Mouse (Mus musculus): ENCODE measurements around the gene Izumo1.

Gene Izumo1

DNA sequence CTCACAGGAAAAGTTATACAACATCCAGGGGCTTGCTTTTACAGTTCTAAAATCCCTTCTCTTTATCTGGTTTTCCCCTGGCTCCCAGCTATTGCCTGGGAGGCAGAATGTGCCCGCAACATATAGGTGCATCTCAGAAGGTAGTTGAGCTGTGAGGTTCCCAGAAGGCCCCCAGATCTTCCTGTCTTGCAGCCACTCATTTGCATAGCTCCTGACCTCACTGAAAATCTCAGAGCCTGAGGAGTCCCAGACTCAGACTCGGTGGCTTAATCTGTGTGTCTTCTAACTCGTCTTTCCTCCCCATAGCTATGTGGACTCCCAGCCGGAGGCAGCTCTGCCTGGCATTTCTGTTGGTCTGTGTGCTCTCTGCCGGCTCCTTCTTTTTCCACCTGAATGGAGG, 3.3 kb upstream of the Izumo1 start:
- DNase-seq (ENCODE audit: low read depth, low spot score): no peak

DNA sequence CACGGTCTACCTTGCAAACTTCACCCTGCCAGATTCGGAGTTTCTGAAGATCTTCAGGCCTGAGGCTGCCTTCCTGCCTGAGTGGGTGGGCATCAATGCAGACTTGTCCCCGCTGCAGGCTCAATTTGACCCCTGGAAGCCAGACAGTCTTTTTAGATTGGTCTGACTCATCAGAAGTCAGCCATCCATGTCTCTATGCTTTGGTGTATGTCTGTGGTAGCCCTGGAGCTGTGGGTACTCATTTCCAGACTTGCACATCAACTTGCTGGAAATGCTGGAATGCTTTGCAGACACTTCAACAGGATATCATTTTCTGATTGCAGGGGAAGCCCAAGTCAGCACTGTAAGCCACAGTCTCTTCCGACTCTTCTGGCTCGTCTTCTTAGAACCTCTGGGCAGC, 2.0 kb upstream of the Izumo1 start:
- no peak for DNase-seq (ENCODE audit: low read depth, low spot score)

DNA sequence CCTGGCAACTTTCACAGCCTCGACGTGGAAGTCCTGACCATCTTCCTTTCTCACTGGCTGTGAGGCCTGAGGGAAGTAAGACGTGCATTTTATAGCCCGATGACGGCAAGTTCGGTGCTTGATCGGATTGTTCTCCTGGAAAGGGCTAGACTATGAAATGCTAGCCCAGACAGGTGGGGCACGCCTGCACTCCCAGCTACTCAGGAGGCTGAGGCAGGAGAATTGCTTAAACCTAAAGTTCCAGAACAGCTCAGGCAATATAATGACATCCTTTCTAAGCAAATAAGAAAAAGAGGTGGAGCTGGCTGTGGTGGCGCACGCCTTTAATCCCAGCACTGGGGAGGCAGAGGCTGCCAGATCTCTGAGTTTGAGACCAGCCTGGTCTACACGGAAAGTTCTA, 1.9 kb downstream of the Izumo1 start:
- DNase-seq (ENCODE audit: low read depth, low spot score): no peak

DNA sequence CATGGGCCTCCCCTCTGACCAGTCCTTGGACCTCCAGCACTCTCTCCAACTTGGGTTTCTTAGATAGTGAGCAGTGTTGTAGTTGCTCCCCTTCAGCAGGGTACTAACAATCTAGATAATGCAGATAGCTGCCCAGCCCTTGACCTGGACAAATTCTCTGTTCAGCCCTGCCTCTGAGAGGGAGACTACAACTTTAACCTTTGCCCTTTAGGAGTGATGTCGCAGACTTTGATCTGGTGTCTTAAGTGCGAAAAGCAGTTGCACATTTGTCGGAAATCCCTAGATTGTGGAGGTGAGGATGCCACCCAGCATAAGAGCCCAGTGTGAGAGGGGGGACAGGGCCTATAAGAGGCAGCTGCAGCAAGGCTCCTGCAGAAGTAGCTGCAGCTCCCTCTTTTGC, 3.1 kb downstream of the Izumo1 start:
- no peak for DNase-seq (ENCODE audit: low read depth, low spot score)

DNA sequence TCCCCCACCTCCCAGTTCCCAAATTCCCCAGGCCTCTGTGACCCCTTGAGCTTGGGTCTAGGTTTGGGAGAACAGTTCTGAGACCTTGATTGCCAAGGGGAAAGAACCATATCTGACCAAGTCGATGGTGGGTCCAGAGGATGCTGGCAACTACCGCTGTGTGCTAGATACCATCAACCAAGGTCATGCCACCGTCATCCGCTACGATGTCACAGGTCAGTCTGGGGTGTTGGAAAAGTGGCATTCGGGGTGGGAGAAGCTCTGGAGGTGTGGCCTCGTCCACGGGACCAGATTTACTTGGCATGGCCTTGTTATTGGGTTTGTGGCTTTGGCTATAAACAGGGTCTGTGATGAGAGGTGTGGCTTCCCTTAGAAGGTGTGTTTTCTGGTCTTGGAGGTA, 3.9 kb downstream of the Izumo1 start:
- DNase-seq (ENCODE audit: low read depth, low spot score): no peak

DNA sequence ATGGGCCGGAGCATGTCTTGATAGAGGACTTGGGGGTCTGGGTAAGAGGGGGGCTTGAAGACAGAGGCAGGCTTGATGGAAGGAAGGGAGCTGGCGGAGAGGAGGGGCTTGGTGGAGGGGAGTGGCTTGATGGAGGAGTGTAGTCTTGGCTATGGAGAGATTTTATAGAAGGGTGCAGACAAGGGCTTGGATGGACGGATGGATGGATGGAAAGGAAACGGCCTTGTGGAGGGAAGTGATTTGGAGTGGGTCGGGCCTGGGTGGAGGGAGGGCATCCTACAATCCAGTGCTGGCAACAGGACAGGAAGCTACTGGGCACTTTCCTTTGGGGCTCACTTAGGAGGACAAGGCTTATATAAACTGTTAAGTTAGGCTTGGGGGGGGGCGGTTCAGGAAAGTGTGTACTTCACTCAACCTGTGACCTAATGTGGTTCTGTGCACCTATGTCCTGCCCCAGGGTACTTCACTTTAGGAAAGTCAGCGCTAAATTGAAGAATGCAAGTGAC, 5.0 kb downstream of the Izumo1 start:
- no peak for DNase-seq (ENCODE audit: low read depth, low spot score)

DNA sequence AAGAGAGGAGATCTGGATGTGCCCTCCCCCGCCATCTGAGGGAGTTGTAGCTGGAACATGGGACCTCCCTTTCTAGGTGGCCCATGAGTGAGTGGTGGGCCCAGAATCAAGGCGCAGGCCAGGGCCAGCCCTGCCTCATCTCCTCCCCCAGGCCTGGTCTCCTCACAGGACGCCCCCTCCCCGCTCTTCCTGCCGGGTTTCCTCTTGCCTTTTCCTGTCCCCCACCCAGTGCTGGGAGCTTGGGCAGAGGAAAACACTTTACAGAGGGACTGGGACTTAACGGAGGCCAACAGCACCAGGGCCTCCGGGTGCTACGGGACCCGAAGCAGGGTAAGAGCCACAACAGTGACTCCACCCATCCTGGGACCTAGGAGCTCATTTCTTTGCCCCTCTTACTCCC, 5.7 kb downstream of the Izumo1 start, which contains the start of gene Rasip1:
Gene Rasip1 (plus strand): TSS at position 228 of the 400 bp plus-strand sequence.
- no peak for DNase-seq (ENCODE audit: low read depth, low spot score)

DNA sequence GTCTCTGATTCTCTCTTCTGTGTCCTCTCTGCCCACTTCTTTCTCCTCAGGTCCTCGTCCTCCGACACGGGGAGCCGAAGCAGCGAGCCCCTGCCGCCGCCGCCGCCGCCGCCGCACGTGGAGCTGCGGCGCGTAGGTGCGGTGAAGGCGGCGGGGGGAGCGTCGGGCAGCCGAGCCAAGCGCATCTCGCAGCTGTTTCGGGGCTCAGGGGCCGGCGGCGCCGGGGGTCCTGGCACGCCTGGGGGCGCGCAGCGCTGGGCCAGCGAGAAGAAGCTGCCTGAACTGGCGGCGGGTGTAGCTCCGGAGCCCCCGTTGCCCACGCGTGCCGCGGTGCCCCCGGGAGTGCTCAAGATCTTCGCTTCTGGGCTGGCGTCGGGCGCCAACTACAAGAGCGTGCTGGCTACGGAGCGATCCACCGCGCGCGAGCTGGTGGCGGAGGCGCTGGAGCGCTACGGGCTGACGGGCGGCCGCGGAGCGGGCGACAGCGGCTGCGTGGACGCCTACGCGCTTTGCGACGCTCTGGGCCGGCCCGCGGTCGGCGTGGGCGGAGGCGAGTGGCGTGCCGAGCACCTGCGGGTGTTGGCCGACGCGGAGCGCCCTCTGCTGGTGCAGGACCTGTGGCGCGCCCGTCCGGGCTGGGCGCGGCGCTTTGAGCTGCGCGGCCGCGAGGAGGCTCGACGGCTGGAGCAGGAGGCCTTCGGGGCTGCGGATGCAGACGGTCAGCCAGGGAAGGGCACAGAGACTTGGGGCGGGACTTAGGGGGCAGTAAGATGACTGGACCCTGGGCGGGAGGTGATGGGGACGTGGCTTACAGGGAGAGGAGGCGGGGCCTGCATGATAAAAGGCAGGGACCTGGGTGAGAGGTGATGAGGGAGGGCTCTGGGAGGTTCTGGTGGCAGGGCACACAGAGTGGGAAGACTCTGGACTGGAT, 7.0 kb downstream of the Izumo1 start:
- DNase-seq (ENCODE audit: low read depth, low spot score): peak; percentile 85

DNA sequence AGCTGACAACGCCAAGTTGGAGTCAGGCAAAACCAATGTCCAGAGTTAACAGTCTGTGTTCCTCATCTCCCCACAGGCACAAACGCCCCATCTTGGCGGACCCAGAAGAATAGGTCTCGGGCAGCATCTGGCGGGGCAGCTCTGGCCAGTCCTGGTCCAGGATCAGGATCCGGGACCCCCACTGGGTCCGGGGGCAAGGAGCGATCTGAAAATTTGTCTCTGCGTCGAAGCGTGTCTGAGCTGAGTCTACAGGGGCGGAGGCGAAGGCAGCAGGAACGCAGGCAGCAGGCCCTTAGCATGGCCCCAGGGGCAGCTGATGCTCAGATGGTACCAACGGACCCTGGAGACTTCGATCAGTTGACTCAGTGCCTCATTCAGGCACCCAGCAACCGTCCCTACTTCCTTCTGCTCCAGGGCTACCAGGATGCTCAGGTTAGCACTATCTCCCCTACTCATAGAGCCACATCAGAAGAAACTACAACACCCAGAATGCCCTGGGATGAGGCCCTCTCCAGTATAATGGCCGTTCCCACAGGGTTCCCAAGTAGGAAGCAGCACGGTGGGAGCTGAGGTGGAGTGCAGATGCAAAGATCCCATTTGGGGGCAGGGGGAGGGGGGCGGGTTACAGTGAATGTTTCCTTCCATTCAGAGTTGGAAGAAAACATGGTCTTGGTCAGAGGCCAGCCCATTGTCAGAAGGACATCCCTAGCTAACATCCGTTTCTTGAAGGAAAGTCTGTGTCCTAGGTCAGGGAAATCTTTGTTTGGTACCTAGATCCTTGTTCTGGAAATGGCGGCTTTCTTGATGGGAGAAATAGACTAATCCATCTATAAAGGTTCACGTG, 8.7 kb downstream of the Izumo1 start:
- DNase-seq (ENCODE audit: low read depth, low spot score): no peak

DNA sequence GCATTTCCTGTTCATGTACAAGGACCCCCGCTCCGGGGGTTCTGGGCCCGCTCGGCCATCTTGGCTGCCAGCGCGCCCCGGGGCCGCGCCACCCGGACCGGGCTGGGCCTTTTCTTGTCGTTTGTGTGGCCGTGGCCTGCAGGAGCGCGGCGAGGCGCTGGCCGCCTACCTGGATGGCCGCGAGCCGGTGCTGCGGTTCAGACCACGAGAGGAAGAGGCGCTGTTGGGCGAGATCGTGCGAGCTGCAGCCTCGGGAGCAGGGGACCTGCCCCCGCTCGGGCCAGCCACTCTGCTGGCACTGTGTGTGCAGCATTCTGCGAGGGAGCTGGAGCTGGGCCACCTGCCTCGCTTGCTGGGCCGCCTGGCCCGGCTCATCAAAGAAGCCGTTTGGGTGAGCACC, 10.9 kb downstream of the Izumo1 start:
- DNase-seq (ENCODE audit: low read depth, low spot score): no peak

DNA sequence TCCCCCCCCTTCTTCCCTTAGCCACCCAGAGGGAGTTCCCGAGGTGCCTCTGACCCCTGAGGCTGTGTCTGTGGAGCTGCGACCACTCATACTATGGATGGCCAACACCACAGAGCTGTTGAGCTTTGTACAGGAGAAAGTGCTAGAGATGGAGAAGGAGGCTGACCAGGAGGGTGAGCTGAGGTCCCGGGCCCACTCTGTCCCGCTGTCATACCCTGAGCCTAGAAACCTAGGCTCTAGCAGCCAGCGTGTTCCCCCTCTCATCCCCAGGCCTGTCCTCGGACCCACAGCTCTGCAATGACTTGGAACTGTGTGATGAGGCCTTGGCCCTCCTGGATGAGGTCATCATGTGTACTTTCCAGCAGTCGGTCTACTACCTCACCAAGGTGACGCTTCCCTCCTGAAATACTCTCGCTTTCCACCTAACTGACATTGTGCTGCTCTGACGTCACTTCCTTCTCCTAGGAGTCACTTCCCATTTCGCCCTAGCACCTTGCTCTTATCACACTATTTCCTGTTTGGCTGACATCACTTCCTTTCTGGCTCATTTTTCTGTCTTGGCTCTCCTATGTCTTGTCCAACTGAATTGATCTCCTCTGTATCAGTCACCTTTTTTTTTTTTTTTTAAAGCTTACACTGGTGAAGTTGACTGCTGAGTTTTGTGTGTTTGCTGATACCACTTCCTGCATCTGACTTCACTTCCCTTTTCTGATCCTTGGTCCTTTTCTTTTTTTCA, 13.5 kb downstream of the Izumo1 start:
- no peak for DNase-seq (ENCODE audit: low read depth, low spot score)

DNA sequence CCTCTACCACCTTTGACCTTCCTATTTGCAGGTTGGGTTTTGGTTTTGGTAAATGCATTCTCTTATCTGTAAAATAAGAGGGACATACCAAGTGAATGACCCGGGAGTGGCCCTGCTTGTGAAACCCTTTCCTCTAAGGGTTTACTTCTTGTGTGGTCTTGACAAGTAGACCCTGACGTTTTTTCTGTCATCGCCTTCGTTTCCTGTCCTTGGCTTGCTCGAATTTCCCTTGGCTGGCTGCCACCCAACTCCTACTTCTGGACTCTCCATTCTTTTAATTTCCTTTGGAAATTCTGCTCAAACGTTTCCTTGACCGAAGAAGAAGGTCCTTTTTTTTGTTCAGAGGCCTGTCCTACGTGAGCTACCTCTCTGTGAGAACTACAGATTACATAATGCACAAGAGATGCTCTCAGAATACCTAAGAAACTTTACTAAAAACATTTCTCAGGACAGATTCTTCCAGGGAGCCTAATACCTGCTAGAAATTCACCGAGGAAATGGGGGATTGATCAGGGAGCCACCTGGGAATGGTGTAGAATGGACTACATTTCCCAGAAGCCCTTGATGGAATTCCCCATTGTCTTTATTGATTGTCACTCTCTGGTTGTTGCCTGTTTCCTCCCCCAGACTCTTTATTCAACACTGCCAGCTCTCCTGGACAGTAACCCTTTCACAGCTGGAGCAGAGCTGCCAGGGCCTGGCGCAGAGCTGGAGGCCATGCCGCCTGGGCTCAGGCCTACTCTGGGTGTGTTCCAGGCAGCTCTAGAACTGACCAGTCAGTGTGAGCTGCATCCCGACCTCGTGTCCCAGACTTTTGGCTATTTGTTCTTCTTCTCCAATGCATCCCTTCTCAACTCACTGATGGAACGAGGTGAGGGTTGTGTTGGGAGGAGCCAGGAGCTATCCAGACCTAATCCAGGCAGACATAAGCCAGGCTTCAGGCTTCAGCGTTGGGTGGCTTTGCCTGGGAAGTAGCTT, 14.4 kb downstream of the Izumo1 start:
- no peak for DNase-seq (ENCODE audit: low read depth, low spot score)

DNA sequence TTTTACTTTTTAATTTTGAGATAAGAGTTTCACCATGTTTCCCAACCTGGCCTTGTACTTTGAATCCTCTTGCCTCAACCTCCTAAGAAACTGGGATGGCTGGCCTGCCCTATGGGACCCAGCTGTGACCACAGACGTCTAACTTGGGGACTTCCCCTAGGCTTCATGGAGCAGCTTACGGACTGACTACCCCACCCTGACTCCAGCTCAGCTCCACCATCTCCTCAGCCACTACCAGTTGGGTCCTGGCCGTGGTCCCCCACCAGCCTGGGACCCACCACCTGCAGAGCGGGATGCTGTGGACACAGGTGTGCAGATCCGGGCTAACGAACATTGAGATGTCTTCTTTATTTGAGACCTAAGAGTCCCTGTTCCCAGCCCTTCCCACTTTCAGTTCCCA, 16.1 kb downstream of the Izumo1 start:
- DNase-seq (ENCODE audit: low read depth, low spot score): no peak

DNA sequence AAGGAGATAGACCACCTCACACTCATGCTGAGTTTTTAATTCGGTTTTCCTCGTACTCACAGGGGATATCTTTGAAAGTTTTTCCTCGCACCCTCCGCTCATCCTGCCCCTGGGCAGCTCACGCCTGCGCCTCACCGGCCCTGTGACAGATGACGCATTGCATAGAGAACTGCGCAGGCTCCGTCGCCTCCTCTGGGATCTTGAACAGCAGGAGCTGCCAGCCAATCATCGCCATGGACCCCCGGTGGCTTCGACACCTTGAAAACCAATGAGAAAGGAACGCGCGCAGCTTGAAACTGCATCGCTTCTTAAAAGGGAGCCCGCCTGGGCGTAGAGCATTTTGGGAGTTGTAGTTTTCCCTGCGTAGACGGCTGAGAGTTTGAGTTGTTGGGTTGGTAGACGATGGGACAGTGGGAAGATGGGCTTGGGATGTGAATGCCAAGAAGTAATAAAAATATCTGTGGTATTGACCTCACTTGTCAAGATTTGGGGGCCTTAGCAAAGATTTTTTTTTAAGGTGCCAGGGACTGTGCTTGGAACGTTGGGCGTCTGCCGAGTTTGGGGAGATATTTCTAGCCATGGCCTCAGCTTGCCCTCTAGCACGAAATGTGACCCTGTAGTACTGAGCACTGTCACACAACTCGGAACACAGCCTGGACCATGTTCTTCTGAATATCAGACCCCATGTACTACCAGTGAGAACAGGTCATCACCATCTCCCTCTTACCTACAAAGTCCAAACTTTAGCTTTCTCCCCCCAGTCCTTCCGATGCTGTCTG, 17.2 kb downstream of the Izumo1 start:
- peak; percentile 95 for DNase-seq (ENCODE audit: low read depth, low spot score)

DNA sequence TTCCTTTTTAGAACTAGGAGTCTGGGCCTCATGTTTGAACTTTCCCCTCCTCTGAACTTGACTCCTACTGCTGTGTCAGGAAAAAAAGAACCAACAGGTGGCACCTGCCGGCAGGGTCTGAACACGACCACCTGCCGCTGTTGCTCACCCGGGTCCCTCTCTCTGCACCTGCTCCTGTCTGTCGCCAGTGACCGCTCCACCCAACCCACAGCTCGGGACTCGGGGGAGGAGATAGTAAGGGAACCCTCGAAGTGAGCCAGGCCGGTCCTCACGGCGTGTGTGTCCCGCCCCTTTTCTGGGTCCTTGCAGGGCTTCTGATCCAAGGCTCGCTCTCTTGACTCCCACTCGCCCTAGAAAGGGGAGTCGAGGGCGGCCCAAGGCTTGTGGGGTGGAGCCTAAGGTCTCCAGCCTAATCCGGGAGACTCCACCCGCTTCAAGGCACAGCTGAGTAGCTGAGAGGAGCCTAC, 18.0 kb downstream of the Izumo1 start, which contains the start of gene Mamstr:
Gene Mamstr (plus strand): TSS at position 417 of the 467 bp plus-strand sequence.
- no peak for DNase-seq (ENCODE audit: low read depth, low spot score)

DNA sequence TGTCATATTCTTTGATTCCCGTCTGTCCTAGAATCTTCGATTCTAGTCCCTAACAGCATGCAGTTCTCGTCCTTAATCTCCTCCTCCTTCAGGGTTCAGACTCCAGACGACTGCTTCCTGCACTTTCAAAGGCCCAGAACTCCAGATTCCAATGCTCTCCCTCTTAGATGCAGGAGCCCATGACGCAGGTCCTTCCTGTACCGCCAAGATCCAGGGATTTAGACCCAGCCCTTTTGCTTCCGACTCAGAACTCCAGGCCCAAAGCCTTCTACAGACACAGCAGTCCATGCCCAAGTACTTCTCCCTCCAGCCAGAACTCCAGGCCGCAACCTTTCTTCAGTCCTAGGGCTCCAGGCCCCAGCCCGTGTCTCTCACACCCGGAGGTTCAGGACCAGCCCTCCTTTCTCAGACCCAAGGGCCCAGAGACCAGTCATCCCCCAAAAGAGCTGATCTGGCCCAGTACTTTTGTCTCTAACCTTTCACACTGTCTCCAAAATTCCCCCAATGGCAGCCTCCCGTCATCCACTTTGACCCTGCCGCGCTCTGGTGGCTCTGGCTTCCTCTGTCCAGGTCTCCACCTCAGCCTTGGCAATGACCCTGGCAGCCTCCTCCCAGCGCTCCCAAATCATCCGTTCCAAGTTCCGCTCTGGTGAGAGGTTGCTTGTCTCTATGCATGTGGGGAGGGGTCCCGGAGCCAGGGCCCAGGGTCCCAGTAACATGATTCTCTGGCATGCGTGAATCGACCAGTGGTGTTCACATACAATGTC, 18.8 kb downstream of the Izumo1 start:
- DNase-seq (ENCODE audit: low read depth, low spot score): no peak

DNA sequence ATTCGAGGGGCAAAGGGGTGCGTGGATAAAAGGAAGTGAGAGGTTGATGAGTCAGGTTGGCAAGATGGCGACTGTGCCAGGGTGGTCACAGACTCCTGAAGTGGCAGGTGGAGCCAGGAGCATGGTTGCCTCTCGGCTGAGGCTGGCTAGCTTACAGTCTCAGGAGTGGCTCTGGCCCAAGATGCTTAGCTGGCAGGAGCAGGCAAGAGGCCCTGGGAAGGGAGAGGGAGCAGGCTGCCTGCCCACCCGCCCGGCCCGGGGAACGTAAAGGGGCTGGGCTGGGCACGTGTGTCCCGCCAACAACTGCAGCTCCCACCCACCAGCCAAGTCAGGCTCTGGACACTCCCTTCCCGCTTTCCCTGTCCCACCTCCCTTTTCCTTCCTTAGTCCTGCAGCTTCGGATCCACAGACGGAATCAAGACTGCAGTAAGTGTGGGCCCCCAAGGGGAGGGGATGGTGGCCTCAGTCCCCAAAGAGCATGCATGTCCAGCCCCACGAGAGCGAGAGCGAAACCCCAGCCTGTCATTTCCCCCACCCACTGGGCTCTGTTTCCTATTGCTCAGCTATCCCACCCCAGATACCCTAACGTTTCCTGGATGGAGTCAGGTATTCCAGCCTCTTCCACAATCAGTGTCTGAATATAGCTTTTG, 19.9 kb downstream of the Izumo1 start:
- DNase-seq (ENCODE audit: low read depth, low spot score): no peak

DNA sequence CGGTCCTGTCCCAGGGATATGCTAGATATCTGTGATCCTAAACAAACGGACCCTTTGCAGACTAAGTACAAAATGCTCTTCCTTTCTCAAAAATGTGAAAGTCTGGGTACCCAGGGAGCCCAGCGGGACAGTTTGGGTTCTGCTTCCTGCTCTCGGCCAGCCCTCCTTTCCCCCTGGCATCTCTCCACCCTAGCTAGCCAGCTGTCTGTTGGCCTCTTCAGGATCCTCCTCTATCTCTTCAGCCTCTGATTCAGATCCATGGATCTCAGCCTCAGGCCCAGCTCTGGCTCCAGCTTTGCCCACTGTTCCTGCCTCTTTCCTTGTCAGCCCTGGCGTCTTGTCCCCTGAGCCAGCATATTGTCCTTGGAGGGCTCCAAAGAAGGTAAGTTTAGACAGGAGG, 20.5 kb downstream of the Izumo1 start:
- no peak for DNase-seq (ENCODE audit: low read depth, low spot score)
